ENCODE assay signal across 9 mouse cellular contexts in genomic region chr3:66398214-66399150, GRCm38 (mm10).
A peak's percentile ranks its signal among the peaks of the same experiment; 100 is the strongest.
DNase-seq lines count a peak whose midpoint lies in the region; ATAC-seq and TF ChIP-seq lines count a peak whose summit lies in the region.
"Had no signal": no experiment of that assay in that cellular context is flagged by ENCODE, and none has a peak within 500 bp of the region (broad histone marks: within the 10 kb centered on the region; RNA-seq: fewer than 3 reads in every experiment).

No protein-coding gene starts in this region.

- no peaks in the 10 kb centered on the region for H3K4me1 ChIP-seq in heart, adult 2 months (ENCODE audit: control insufficient read depth, insufficient read depth, low read length)

- no peak overlapping the region for H3K27ac ChIP-seq in heart, adult 2 months
- H3K27ac ChIP-seq: macrophage had no signal

- intact Hi-C loops in heart, adult 2 months (cut with DNase I): no loop called here
- intact Hi-C loops in heart, postnatal 36 days (cut with DNase I): no loop called here

- no peak overlapping the region for H3K9ac ChIP-seq in heart, adult 2 months (ENCODE audit: low read depth, low read length)

- no peak overlapping the region for H3K4me3 ChIP-seq in heart, adult 2 months

- TF ChIP-seq CTCF in heart, adult 2 months (IDR thresholded peaks at IDR 0.05): peak; percentile 39

- TF ChIP-seq EP300 in heart, adult 2 months (IDR thresholded peaks at IDR 0.05; ENCODE audit: insufficient read depth, low read depth, low read length): no peak

- no peaks in the 10 kb centered on the region for H3K36me3 ChIP-seq in heart, adult 2 months (ENCODE audit: control insufficient read depth, insufficient read depth, low read length)

- no peak for DNase-seq in heart, adult 2 months
- DNase-seq in heart, postnatal 36 days: no peak
- peak; percentile 38 for DNase-seq in A20 (ENCODE audit: low read depth, low spot score)
- peak; percentile 13 for DNase-seq in c-Kit-positive CD71-positive TER-119-negative erythroid progenitor cells, embryonic 14.5 days (ENCODE audit: low read depth)
- DNase-seq in layer of hippocampus, adult 9-10 months (ENCODE audit: low spot score): peak; percentile 59
- no peak for DNase-seq in gastrocnemius, postnatal 25 days
- DNase-seq in ovary, postnatal 36 days (ENCODE audit: low spot score): no peak

- 60% methylated on average over 12 of the region's 12 CpGs for WGBS in heart, adult 2 months

- H3K27me3 ChIP-seq in heart, adult 2 months (ENCODE audit: control insufficient read depth, insufficient read depth, low read length): no peaks in the 10 kb centered on the region

- H3K79me2 ChIP-seq in heart, adult 2 months (replicated peaks; ENCODE audit: control insufficient read depth, insufficient read depth, low read length): no peaks in the 10 kb centered on the region

- no peak for ATAC-seq in monocyte, adult 5-6 weeks (replicated peaks; ENCODE audit: insufficient number of reproducible peaks, low FRiP score, low TSS enrichment, poor library complexity, severe bottlenecking)

- no peak for TF ChIP-seq POLR2A in heart, adult 2 months (IDR thresholded peaks at IDR 0.05; ENCODE audit: insufficient read depth, low read depth, low read length)

Comparison
In these comparisons a context has a peak if more than half of its experiments do, and no peak if none do; other contexts are left out.
1. DNase-seq: peak in A20 (single experiment), c-Kit-positive CD71-positive TER-119-negative erythroid progenitor cells, embryonic 14.5 days (single experiment) and layer of hippocampus, adult 9-10 months (single experiment); none in heart, adult 2 months (0 of 2), heart, postnatal 36 days (0 of 2), gastrocnemius, postnatal 25 days (single experiment) and ovary, postnatal 36 days (single experiment).